Mouse (Mus musculus): ENCODE measurements around the gene Ube2a. TPM values are rescaled to one million over a fixed set of nuclear protein-coding genes. Genes with fewer than 3 reads are reported as not detected.

Ube2a gene
- polyA plus RNA-seq (2015; fragmentation: Nextera tagmentation; extraction: Ambion mirVana) = 129 and 132 TPM in 2 replicates

DNA sequence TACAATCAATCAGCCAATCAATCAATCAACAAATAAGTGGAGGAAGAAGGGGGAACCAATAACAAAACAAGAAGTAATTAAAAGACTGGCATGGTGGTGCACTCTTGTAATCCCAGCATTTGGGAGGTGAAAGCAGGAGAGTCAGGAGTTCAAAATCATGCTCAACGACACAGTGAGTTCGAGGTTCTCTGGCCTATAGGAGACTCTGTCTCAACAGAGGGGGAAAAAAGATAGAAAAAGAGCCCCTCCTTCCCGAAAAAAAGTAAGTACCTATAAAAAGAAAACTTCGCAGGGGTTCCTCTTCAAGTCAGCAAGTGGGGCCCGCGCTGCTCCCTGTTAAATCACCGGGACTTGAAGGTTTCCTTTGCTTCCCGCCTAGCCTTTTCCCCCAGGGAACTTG, at the start of gene Ube2a, which contains the start of gene C330007P06Rik:
TSS of gene Ube2a (plus strand) at position 136 of the 400 bp plus-strand sequence.
TSS of gene C330007P06Rik (minus strand) at position 347 of the 400 bp plus-strand sequence.
- H3K9ac ChIP-seq = peak within 1 kb of the TSS; percentile 69
- peak within 1 kb of the TSS; percentile 70 for H3K4me3 ChIP-seq
- peak; percentile 46; the same call in 1 of the 2 replicates for ATAC-seq (ENCODE audit: borderline replicate concordance, extremely low read depth, low FRiP score, low TSS enrichment)
- WGBS = 18% methylated on average over 8 of the region's 8 CpGs
- H3K9me3 ChIP-seq = no peaks in the 10 kb centered on the region
- peak within 1 kb of the TSS; percentile 69 for H3K27ac ChIP-seq
- no peaks in the 10 kb centered on the region for H3K4me1 ChIP-seq
- H3K36me3 ChIP-seq = no peaks in the 10 kb centered on the region
- H3K4me2 ChIP-seq = peak within 1 kb of the TSS; percentile 62
- H3K27me3 ChIP-seq = no peaks in the 10 kb centered on the region

GRCm38 (mm10) chrX:36823932-36824711, 49.6 kb upstream of the Ube2a start:
- Histone ChIP-seq H3K4me1 (no peaks in the 10 kb centered on the region), H3K9me3 (no peaks in the 10 kb centered on the region), H3K4me3 (no peak overlapping the region), H3K27me3 (no peaks in the 10 kb centered on the region), H3K9ac (no peak overlapping the region), H3K27ac (no peak overlapping the region), H3K4me2 (no peak overlapping the region), H3K36me3 (no peaks in the 10 kb centered on the region)
- WGBS = 77% methylated on average over 10 of the region's 10 CpGs
- ATAC-seq (ENCODE audit: borderline replicate concordance, extremely low read depth, low FRiP score, low TSS enrichment) = no peak

DNA sequence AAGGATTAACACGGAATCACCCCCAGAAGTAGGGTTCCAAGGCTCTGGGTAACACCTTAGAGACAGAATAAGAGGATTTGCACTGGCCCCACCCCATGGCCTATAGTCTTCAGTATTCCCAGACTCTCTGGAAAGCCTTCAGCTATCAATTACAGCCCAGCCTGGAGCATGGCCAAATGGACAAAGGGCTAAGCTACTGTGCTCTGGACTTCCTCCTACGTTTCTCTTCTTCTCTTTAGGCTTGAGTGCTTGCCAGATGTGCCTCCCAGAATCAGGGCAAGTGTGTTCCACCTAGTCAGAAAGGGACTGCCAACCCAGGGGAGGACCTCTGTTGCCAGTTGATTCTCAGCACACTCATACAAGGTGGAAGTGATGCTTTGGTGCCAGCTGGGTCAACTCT, 48.7 kb upstream of the Ube2a start:
- no peak for ATAC-seq (ENCODE audit: borderline replicate concordance, extremely low read depth, low FRiP score, low TSS enrichment)
- WGBS = 49% methylated on average over 2 of the region's 2 CpGs
- no peak overlapping the region for H3K27ac ChIP-seq
- no peak overlapping the region for H3K4me3 ChIP-seq
- no peak overlapping the region for H3K9ac ChIP-seq
- H3K9me3 ChIP-seq = no peaks in the 10 kb centered on the region
- H3K4me1 ChIP-seq = no peaks in the 10 kb centered on the region
- H3K27me3 ChIP-seq = no peaks in the 10 kb centered on the region
- no peak overlapping the region for H3K4me2 ChIP-seq
- H3K36me3 ChIP-seq = no peaks in the 10 kb centered on the region

DNA sequence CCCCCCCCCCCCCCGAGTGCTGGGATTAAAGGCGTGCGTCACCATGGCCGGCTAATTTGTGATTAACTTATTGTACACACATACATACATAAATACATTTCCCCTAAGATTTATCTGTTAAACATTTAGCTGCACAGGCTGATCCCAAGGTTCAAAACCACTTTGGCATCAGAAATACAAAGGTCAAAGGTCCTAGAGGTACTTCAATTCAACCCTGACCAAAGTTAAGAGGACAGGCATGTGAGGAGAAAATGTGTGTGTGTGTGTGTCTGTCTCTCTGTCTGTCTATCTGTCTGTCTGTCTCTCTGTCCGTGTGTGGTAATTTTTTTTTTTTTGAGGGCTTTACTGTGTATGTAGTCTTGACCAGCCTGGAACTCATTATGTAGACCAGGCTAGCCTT, 46.8 kb upstream of the Ube2a start:
- ATAC-seq (ENCODE audit: borderline replicate concordance, extremely low read depth, low FRiP score, low TSS enrichment) = no peak
- Histone ChIP-seq H3K4me2 (no peak overlapping the region), H3K27me3 (no peaks in the 10 kb centered on the region), H3K9me3 (no peaks in the 10 kb centered on the region), H3K9ac (no peak overlapping the region), H3K27ac (no peak overlapping the region), H3K4me3 (no peak overlapping the region), H3K4me1 (no peaks in the 10 kb centered on the region), H3K36me3 (no peaks in the 10 kb centered on the region)
- 88% methylated on average over 5 of the region's 5 CpGs for WGBS

GRCm38 (mm10) chrX:36830271-36830670, 43.4 kb upstream of the Ube2a start:
- no peaks in the 10 kb centered on the region for H3K36me3 ChIP-seq
- no peaks in the 10 kb centered on the region for H3K4me1 ChIP-seq
- H3K9me3 ChIP-seq = no peaks in the 10 kb centered on the region
- 27% methylated on average over 5 of the region's 5 CpGs for WGBS
- H3K9ac ChIP-seq = no peak overlapping the region
- no peaks in the 10 kb centered on the region for H3K27me3 ChIP-seq
- no peak overlapping the region for H3K27ac ChIP-seq
- H3K4me3 ChIP-seq = no peak overlapping the region
- H3K4me2 ChIP-seq = no peak overlapping the region
- ATAC-seq (ENCODE audit: borderline replicate concordance, extremely low read depth, low FRiP score, low TSS enrichment) = peak; percentile 58; the same call in 1 of the 2 replicates

- Histone ChIP-seq H3K27ac (0 out of 2 replicates have a peak overlapping the region, but pooled peaks have one; percentile 19), H3K4me1 (no peaks in the 10 kb centered on the region), H3K4me2 (no peak overlapping the region), H3K4me3 (no peak overlapping the region), H3K9ac (no peak overlapping the region), H3K36me3 (no peaks in the 10 kb centered on the region), H3K27me3 (no peaks in the 10 kb centered on the region), H3K9me3 (no peaks in the 10 kb centered on the region)
- WGBS = 17% methylated on average over 4 of the region's 4 CpGs
- ATAC-seq (ENCODE audit: borderline replicate concordance, extremely low read depth, low FRiP score, low TSS enrichment) = peak; percentile 84
These were observed 42.1 kb upstream of the Ube2a start for GRCm38 (mm10) chrX:36831632-36832031.

DNA sequence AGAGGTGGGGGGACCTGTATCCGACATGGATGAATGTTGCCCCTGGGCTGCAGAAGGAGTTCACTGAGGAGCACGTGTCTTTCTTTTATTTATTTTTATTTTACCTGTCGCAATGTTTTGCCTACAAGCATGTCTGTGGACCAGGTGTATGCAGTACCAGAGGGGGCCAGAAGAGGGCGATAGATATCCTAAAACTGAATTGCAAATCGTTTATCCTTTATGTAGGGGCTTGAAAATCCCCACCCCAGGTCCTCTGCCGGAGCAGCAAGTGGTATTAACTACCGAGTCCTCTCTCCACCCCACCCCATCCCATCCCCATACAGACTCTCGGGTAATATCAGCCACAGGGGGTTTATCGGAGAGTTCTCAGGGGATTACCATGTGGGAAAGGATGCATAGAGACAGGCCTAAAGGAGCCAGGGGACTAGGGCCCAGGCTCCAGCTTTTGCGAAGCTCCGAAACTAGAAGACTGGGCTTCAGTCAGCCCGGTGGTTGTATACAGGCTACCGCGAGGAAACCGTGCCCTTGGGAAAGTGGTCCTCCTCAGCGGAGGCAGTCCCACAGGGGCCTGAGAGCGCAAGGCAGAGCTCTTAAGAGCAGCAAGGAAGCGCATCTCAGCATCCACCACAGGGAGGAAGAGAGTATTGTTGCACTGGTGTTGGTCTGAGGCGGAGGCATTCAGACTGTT, 40.2 kb upstream of the Ube2a start:
- Histone ChIP-seq H3K36me3 (no peaks in the 10 kb centered on the region), H3K4me1 (no peaks in the 10 kb centered on the region), H3K27ac (no peak overlapping the region), H3K27me3 (no peaks in the 10 kb centered on the region), H3K9ac (no peak overlapping the region), H3K4me3 (no peak overlapping the region), H3K9me3 (no peaks in the 10 kb centered on the region), H3K4me2 (peak overlapping the region; percentile 44)
- 28% methylated on average over 19 of the region's 19 CpGs for WGBS
- no peak for ATAC-seq (ENCODE audit: borderline replicate concordance, extremely low read depth, low FRiP score, low TSS enrichment)

DNA sequence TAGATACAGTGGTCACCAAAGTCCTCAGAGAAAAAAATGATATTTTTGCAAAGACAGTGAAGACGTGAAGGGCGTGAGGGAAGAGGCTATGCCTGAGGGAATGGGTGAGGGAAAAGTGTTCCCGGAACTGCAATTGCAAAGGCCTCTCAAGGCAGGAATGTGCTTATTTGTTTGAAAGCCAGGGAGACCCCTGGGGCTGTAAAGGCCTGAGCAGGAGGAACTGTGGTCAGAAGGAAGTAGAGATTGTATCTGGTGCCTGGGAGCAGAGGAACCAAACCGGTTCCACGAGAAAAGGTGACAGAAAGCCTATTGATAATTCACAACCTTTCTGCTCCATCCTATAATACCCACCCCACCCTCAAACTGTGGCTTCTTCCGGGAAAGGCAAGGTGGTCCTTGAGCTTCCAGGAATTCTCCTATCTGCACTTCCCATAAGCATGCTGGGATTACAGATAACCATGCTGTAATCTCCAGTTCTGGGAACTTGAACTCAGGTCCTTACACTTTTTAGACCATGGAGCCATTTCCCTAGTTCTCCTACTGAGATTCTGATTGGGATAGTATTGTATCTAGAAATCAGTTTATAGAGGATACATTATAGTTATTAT, 36.5 kb upstream of the Ube2a start:
- 48% methylated on average over 6 of the region's 6 CpGs for WGBS
- no peak for ATAC-seq (ENCODE audit: borderline replicate concordance, extremely low read depth, low FRiP score, low TSS enrichment)

DNA sequence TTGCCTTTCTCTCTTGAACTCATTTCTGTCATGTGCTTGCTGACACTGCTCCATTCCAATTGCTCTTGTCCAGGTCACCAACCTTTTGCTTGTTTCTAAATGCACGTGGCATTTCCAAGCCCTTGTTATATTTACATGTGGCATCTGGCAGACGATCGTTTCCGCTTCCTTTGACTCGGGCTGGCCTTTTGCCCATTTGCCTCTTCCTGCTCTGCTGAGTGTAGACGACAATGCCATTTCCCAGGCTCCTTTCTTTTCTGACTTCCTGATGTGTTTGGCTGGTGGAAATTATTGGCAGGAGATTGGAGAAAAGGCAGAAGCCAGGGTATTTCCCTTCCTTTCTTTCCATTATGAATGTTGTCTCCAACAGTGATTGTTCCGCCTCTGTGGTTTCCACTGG, 34.3 kb upstream of the Ube2a start:
- H3K4me3 ChIP-seq = no peak overlapping the region

More for the DNA sequence above, 36.5 kb upstream of the Ube2a start:
- H3K9me3 ChIP-seq = no peaks in the 10 kb centered on the region
- no peak overlapping the region for H3K4me3 ChIP-seq
- no peaks in the 10 kb centered on the region for H3K4me1 ChIP-seq
- H3K36me3 ChIP-seq = no peaks in the 10 kb centered on the region
- no peaks in the 10 kb centered on the region for H3K27me3 ChIP-seq
- H3K9ac ChIP-seq = no peak overlapping the region
- H3K27ac ChIP-seq = no peak overlapping the region
- no peak overlapping the region for H3K4me2 ChIP-seq

GRCm38 (mm10) chrX:36841698-36842097, 32.0 kb upstream of the Ube2a start:
- ATAC-seq (ENCODE audit: borderline replicate concordance, extremely low read depth, low FRiP score, low TSS enrichment) = no peak
- Histone ChIP-seq H3K4me3 (no peak overlapping the region), H3K9me3 (no peaks in the 10 kb centered on the region), H3K4me2 (no peak overlapping the region), H3K27me3 (no peaks in the 10 kb centered on the region), H3K9ac (no peak overlapping the region), H3K4me1 (no peaks in the 10 kb centered on the region), H3K27ac (no peak overlapping the region), H3K36me3 (no peaks in the 10 kb centered on the region)
- 70% methylated on average over 6 of the region's 6 CpGs for WGBS

More for the DNA sequence above, 34.3 kb upstream of the Ube2a start:
- no peak overlapping the region for H3K4me2 ChIP-seq
- no peaks in the 10 kb centered on the region for H3K9me3 ChIP-seq
- ATAC-seq (ENCODE audit: borderline replicate concordance, extremely low read depth, low FRiP score, low TSS enrichment) = no peak
- 45% methylated on average over 7 of the region's 7 CpGs for WGBS
- no peak overlapping the region for H3K9ac ChIP-seq
- H3K36me3 ChIP-seq = no peaks in the 10 kb centered on the region
- H3K4me1 ChIP-seq = no peaks in the 10 kb centered on the region
- H3K27ac ChIP-seq = peak overlapping the region; percentile 71
- no peaks in the 10 kb centered on the region for H3K27me3 ChIP-seq

DNA sequence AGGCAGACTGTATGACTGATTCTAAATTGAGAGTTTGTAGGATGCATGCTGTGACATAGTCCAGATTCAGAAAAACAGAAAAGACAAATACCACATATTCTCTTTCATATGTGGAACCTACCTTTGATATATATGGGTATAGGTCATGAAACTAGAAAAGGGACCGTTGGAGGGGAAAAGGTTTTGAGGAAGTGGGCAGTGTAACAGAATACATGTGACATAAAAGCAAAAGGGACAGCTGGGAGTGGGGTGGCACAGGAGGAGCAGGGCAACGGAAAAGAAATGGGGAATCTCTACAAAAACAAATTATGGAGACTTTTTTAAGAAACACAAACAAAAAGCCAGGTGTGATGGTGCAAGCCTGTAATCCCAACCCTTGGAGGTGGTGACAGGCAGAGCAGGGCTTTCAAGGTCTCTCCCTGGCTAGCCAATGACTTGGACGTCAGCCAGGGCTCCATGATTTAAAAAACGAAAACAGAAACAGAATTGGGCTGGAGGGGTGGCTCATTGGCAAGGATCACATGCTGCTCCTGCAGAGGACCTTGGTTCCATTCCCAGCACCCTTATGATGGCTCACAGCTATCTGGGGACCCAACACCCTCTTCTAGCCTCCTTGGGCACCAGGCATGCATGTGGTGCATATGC, 30.2 kb upstream of the Ube2a start:
- 77% methylated on average over 4 of the region's 4 CpGs for WGBS
- Histone ChIP-seq H3K4me2 (no peak overlapping the region), H3K9ac (no peak overlapping the region), H3K9me3 (no peaks in the 10 kb centered on the region), H3K36me3 (no peaks in the 10 kb centered on the region), H3K4me1 (no peaks in the 10 kb centered on the region), H3K27me3 (no peaks in the 10 kb centered on the region), H3K27ac (no peak overlapping the region), H3K4me3 (no peak overlapping the region)
- no peak for ATAC-seq (ENCODE audit: borderline replicate concordance, extremely low read depth, low FRiP score, low TSS enrichment)

All from lung, embryonic 15.5 days (tissue).